Mouse (Mus musculus): ENCODE results near the gene Rasl11a.

DNA sequence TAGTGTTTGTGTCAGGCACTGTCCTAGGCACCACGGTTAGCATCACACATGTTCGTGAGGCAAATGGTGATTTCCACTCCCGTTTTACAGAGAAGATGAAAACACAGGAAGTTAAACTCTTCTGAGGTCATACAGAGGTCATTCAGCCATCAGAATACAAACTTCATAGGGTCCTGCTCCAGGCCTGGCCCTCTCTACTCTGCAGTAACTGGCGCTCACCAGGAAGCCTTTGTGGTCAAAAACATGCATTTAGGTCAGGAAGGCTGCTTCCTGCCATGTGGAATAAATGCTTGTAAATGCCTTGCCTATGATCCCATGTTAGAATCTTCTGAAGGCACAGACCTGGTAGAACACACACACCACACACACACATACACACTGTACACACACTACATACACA is 20.6 kb downstream of the Rasl11a start:
- TF ChIP-seq CTCF (IDR thresholded peaks at IDR 0.05; ENCODE audit: low read depth) (no peak), EP300 (IDR thresholded peaks at IDR 0.05; ENCODE audit: low read depth) (no peak)

Measured in liver, postnatal 0 days (tissue).